Mouse (Mus musculus): ENCODE measurements around the gene Grk3. TPM values are rescaled to one million over a fixed set of nuclear protein-coding genes. Genes with fewer than 3 reads are reported as not detected.

The Grk3 gene
- polyA plus RNA-seq, 1 experiment from 2014 or later: 20.6 TPM

- peaks cover 10% of the 10 kb centered on the region; the same call in 1 of the 2 replicates for H3K4me1 ChIP-seq
- ATAC-seq (ENCODE audit: borderline replicate concordance, extremely low read depth, low FRiP score, low TSS enrichment): no peak
- no peak overlapping the region for H3K9ac ChIP-seq
- no peak overlapping the region for H3K4me3 ChIP-seq
- no peaks in the 10 kb centered on the region for H3K36me3 ChIP-seq
- no peaks in the 10 kb centered on the region for H3K27me3 ChIP-seq
- 46% methylated on average over 6 of the region's 6 CpGs for WGBS
- H3K27ac ChIP-seq: no peak overlapping the region
- no peaks in the 10 kb centered on the region for H3K9me3 ChIP-seq
- H3K4me2 ChIP-seq: no peak overlapping the region
Measured at GRCm38 (mm10) chr5:112962166-112962565, 53.4 kb downstream of the Grk3 start.

- no peak overlapping the region for H3K4me2 ChIP-seq
- H3K27me3 ChIP-seq: no peaks in the 10 kb centered on the region
- no peak overlapping the region for H3K27ac ChIP-seq
- H3K36me3 ChIP-seq: no peaks in the 10 kb centered on the region
- H3K4me3 ChIP-seq: no peak overlapping the region
- no peaks in the 10 kb centered on the region for H3K9me3 ChIP-seq
- WGBS: 13% methylated on average over 3 of the region's 3 CpGs
- H3K4me1 ChIP-seq: peaks cover 10% of the 10 kb centered on the region; the same call in 1 of the 2 replicates
- H3K9ac ChIP-seq: no peak overlapping the region
- ATAC-seq (ENCODE audit: borderline replicate concordance, extremely low read depth, low FRiP score, low TSS enrichment): no peak
Measured at GRCm38 (mm10) chr5:112960911-112961310, 54.7 kb downstream of the Grk3 start.

GRCm38 (mm10) chr5:112958293-112958692 is 57.3 kb downstream of the Grk3 start:
- Histone ChIP-seq H3K4me2 (no peak overlapping the region), H3K27me3 (no peaks in the 10 kb centered on the region), H3K4me3 (no peak overlapping the region), H3K4me1 (peaks cover 10% of the 10 kb centered on the region; the same call in 1 of the 2 replicates), H3K9ac (no peak overlapping the region), H3K27ac (no peak overlapping the region), H3K9me3 (no peaks in the 10 kb centered on the region), H3K36me3 (no peaks in the 10 kb centered on the region)
- ATAC-seq (ENCODE audit: borderline replicate concordance, extremely low read depth, low FRiP score, low TSS enrichment): no peak
- 58% methylated on average over 5 of the region's 5 CpGs for WGBS

- Histone ChIP-seq H3K4me1 (peaks cover 3% of the 10 kb centered on the region; the same call in 1 of the 2 replicates), H3K4me2 (no peak overlapping the region)
Measured at GRCm38 (mm10) chr5:112956841-112957240, 58.8 kb downstream of the Grk3 start.

GRCm38 (mm10) chr5:112956368-112956767 is 59.2 kb downstream of the Grk3 start:
- H3K9ac ChIP-seq: no peak overlapping the region
- no peaks in the 10 kb centered on the region for H3K4me1 ChIP-seq
- WGBS: 91% methylated on average over 8 of the region's 8 CpGs
- no peaks in the 10 kb centered on the region for H3K9me3 ChIP-seq
- no peaks in the 10 kb centered on the region for H3K36me3 ChIP-seq
- no peak overlapping the region for H3K27ac ChIP-seq
- H3K4me2 ChIP-seq: no peak overlapping the region
- no peak overlapping the region for H3K4me3 ChIP-seq
- H3K27me3 ChIP-seq: no peaks in the 10 kb centered on the region
- ATAC-seq (ENCODE audit: borderline replicate concordance, extremely low read depth, low FRiP score, low TSS enrichment): no peak

More at GRCm38 (mm10) chr5:112956841-112957240, 58.8 kb downstream of the Grk3 start:
- no peak overlapping the region for H3K4me3 ChIP-seq
- no peak overlapping the region for H3K9ac ChIP-seq
- H3K27ac ChIP-seq: no peak overlapping the region
- 64% methylated on average over 12 of the region's 12 CpGs for WGBS
- no peaks in the 10 kb centered on the region for H3K9me3 ChIP-seq
- H3K27me3 ChIP-seq: no peaks in the 10 kb centered on the region
- ATAC-seq (ENCODE audit: borderline replicate concordance, extremely low read depth, low FRiP score, low TSS enrichment): no peak
- no peaks in the 10 kb centered on the region for H3K36me3 ChIP-seq

- WGBS: 79% methylated on average over 3 of the region's 3 CpGs
- Histone ChIP-seq H3K4me2 (no peak overlapping the region), H3K4me3 (no peak overlapping the region), H3K9ac (no peak overlapping the region), H3K9me3 (no peaks in the 10 kb centered on the region), H3K27ac (no peak overlapping the region), H3K4me1 (no peaks in the 10 kb centered on the region), H3K36me3 (no peaks in the 10 kb centered on the region), H3K27me3 (no peaks in the 10 kb centered on the region)
- ATAC-seq (ENCODE audit: borderline replicate concordance, extremely low read depth, low FRiP score, low TSS enrichment): no peak
Measured at GRCm38 (mm10) chr5:112950847-112951246, 64.7 kb downstream of the Grk3 start.

- WGBS: 61% methylated on average over 7 of the region's 7 CpGs
- no peak overlapping the region for H3K9ac ChIP-seq
Measured at GRCm38 (mm10) chr5:112945925-112946324, 69.7 kb downstream of the Grk3 start.

GRCm38 (mm10) chr5:112942244-112942643 is 73.3 kb downstream of the Grk3 start:
- H3K4me3 ChIP-seq: no peak overlapping the region
- H3K4me1 ChIP-seq: no peaks in the 10 kb centered on the region
- H3K4me2 ChIP-seq: no peak overlapping the region
- 0 out of 2 replicates have a peak, but pooled peaks cover 6% of the 10 kb centered on the region for H3K36me3 ChIP-seq
- H3K9ac ChIP-seq: no peak overlapping the region
- whole genome bisulfite sequencing: 77% methylated on average over 7 of the region's 7 CpGs
- no peak for ATAC-seq (ENCODE audit: borderline replicate concordance, extremely low read depth, low FRiP score, low TSS enrichment)
- no peaks in the 10 kb centered on the region for H3K9me3 ChIP-seq
- no peak overlapping the region for H3K27ac ChIP-seq
- no peaks in the 10 kb centered on the region for H3K27me3 ChIP-seq

More at GRCm38 (mm10) chr5:112945925-112946324, 69.7 kb downstream of the Grk3 start:
- H3K27ac ChIP-seq: no peak overlapping the region
- H3K9me3 ChIP-seq: no peaks in the 10 kb centered on the region
- H3K27me3 ChIP-seq: no peaks in the 10 kb centered on the region
- H3K36me3 ChIP-seq: 0 out of 2 replicates have a peak, but pooled peaks cover 3% of the 10 kb centered on the region
- ATAC-seq (ENCODE audit: borderline replicate concordance, extremely low read depth, low FRiP score, low TSS enrichment): no peak
- no peak overlapping the region for H3K4me3 ChIP-seq
- H3K4me2 ChIP-seq: no peak overlapping the region
- no peaks in the 10 kb centered on the region for H3K4me1 ChIP-seq

- no peaks in the 10 kb centered on the region for H3K27me3 ChIP-seq
- 87% methylated on average over 12 of the region's 12 CpGs for WGBS
- H3K36me3 ChIP-seq: peaks cover 9% of the 10 kb centered on the region; the same call in 1 of the 2 replicates
- no peak for ATAC-seq (ENCODE audit: borderline replicate concordance, extremely low read depth, low FRiP score, low TSS enrichment)
- H3K9ac ChIP-seq: no peak overlapping the region
- no peak overlapping the region for H3K27ac ChIP-seq
- no peaks in the 10 kb centered on the region for H3K9me3 ChIP-seq
- H3K4me3 ChIP-seq: no peak overlapping the region
- no peak overlapping the region for H3K4me2 ChIP-seq
- no peaks in the 10 kb centered on the region for H3K4me1 ChIP-seq
Measured at GRCm38 (mm10) chr5:112941001-112941400, 74.6 kb downstream of the Grk3 start.

GRCm38 (mm10) chr5:112936632-112937031 is 79.0 kb downstream of the Grk3 start:
- Histone ChIP-seq H3K4me2 (no peak overlapping the region), H3K27me3 (no peaks in the 10 kb centered on the region), H3K9me3 (no peaks in the 10 kb centered on the region), H3K36me3 (peaks cover 10% of the 10 kb centered on the region; the same call in 1 of the 2 replicates), H3K4me1 (no peaks in the 10 kb centered on the region), H3K27ac (no peak overlapping the region), H3K9ac (no peak overlapping the region), H3K4me3 (no peak overlapping the region)
- ATAC-seq (ENCODE audit: borderline replicate concordance, extremely low read depth, low FRiP score, low TSS enrichment): no peak
- 79% methylated on average over 10 of the region's 10 CpGs for WGBS

- no peak overlapping the region for H3K4me3 ChIP-seq
- no peak overlapping the region for H3K9ac ChIP-seq
- 77% methylated on average over 8 of the region's 8 CpGs for WGBS
- H3K27ac ChIP-seq: no peak overlapping the region
- no peaks in the 10 kb centered on the region for H3K27me3 ChIP-seq
- no peaks in the 10 kb centered on the region for H3K4me1 ChIP-seq
- ATAC-seq (ENCODE audit: borderline replicate concordance, extremely low read depth, low FRiP score, low TSS enrichment): no peak
- no peaks in the 10 kb centered on the region for H3K9me3 ChIP-seq
- peaks cover 7% of the 10 kb centered on the region; the same call in 1 of the 2 replicates for H3K36me3 ChIP-seq
- no peak overlapping the region for H3K4me2 ChIP-seq
Measured at GRCm38 (mm10) chr5:112935436-112935835, 80.2 kb downstream of the Grk3 start.

- Histone ChIP-seq H3K9ac (no peak overlapping the region), H3K27ac (no peak overlapping the region), H3K36me3 (peaks cover 3% of the 10 kb centered on the region; the same call in 1 of the 2 replicates), H3K4me1 (peaks cover 7% of the 10 kb centered on the region; the same call in 1 of the 2 replicates), H3K4me3 (no peak overlapping the region), H3K4me2 (no peak overlapping the region), H3K27me3 (no peaks in the 10 kb centered on the region), H3K9me3 (no peaks in the 10 kb centered on the region)
- 76% methylated on average over 11 of the region's 11 CpGs for WGBS
- ATAC-seq (ENCODE audit: borderline replicate concordance, extremely low read depth, low FRiP score, low TSS enrichment): no peak
Measured at GRCm38 (mm10) chr5:112932878-112933567, 82.6 kb downstream of the Grk3 start.
